Comparison of ENCODE assay signal across 10 mouse cellular contexts in genomic region chr3:99240213-99240720, GRCm38 (mm10). TPM values are rescaled to one million over a fixed set of nuclear protein-coding genes. Genes with fewer than 3 reads are reported as not detected.
DNase-seq lines count a peak whose midpoint lies in the region; ATAC-seq and TF ChIP-seq lines count a peak whose summit lies in the region.
"Had no signal": no experiment of that assay in that cellular context is flagged by ENCODE, and none has a peak within 500 bp of the region (broad histone marks: within the 10 kb centered on the region; RNA-seq: fewer than 3 reads in every experiment).

Gene Tbx15, plus strand, starts transcription at chr3:99240381.

- H3K4me2 ChIP-seq in forebrain, postnatal 0 days (ENCODE audit: low read depth): no peak within 1 kb of the TSS; the same call in 1 of the 2 replicates
- peak within 1 kb of the TSS; percentile 78 for H3K4me2 ChIP-seq in limb, embryonic 12.5 days

- no peaks in the 10 kb centered on the region for H3K36me3 ChIP-seq in forebrain, embryonic 10.5 days (replicated peaks)
- no peaks in the 10 kb centered on the region for H3K36me3 ChIP-seq in forebrain, postnatal 0 days (ENCODE audit: insufficient read depth)
- H3K36me3 ChIP-seq in C2C12 (ENCODE audit: control insufficient read depth, insufficient read depth): no peaks in the 10 kb centered on the region
- H3K36me3 ChIP-seq in limb, embryonic 12.5 days: no peaks in the 10 kb centered on the region

- WGBS in forebrain, embryonic 10.5 days: 0% methylated on average over 18 of the region's 20 CpGs
- 2% methylated on average over 20 of the region's 20 CpGs for WGBS in forebrain, postnatal 0 days
- WGBS in limb, embryonic 12.5 days: under 1% methylated on average over 19 of the region's 20 CpGs

- peak within 1 kb of the TSS; percentile 56 for H3ac ChIP-seq in C2C12 (ENCODE audit: control insufficient read depth, insufficient read length, low read depth)

- no peak within 1 kb of the TSS for H3K27ac ChIP-seq in forebrain, embryonic 10.5 days
- no peak within 1 kb of the TSS for H3K27ac ChIP-seq in forebrain, postnatal 0 days (ENCODE audit: low read depth, low read length)
- peak within 1 kb of the TSS; percentile 90 for H3K27ac ChIP-seq in limb, embryonic 12.5 days
- H3K27ac ChIP-seq in layer of hippocampus, adult 2 months: no peak within 1 kb of the TSS

- intact Hi-C loops in left cerebral cortex, postnatal 4 days (cut with DNase I): loop anchor here (10.0 kb wide), 1 partner anchor 345 kb away; the partner anchor contains the start of gene Hao2

- no peak for DNase-seq in forebrain, embryonic 10.5 days (ENCODE audit: extremely low spot score, low spot score)
- DNase-seq in forebrain, postnatal 0 days: no peak
- no peak for DNase-seq in gastrocnemius, adult 18-20 months (ENCODE audit: low spot score)
- no peak for DNase-seq in layer of hippocampus, adult 2 months (ENCODE audit: low spot score in 2 of 2)
- no peak for DNase-seq in frontal cortex, postnatal 14 days (ENCODE audit: low spot score in 2 of 2)
- no peak for DNase-seq in left cerebral cortex, postnatal 4 days

- no peak for TF ChIP-seq CTCF in forebrain, postnatal 0 days (IDR thresholded peaks at IDR 0.05; ENCODE audit: low read depth)
- no peak for TF ChIP-seq CTCF in C2C12 (IDR thresholded peaks at IDR 0.05; ENCODE audit: control insufficient read depth, insufficient read depth, insufficient read length)
- no peak for TF ChIP-seq CTCF in layer of hippocampus, adult 2 months (conservative IDR thresholded peaks at IDR 0.05)

- no peaks in the 10 kb centered on the region for H3K79me3 ChIP-seq in C2C12 (ENCODE audit: low read depth)

- ATAC-seq in forebrain, postnatal 0 days: no peak
- peak; percentile 4; the same call in 1 of the 2 replicates for ATAC-seq in limb, embryonic 12.5 days (ENCODE audit: insufficient number of reproducible peaks, insufficient read depth, low FRiP score, low TSS enrichment, low read depth)

- peak within 1 kb of the TSS; percentile 34 for H3K4me3 ChIP-seq in forebrain, embryonic 10.5 days
- no peak within 1 kb of the TSS for H3K4me3 ChIP-seq in forebrain, postnatal 0 days (ENCODE audit: low read depth, low read length)
- peak within 1 kb of the TSS; percentile 21 for H3K4me3 ChIP-seq in C2C12 (ENCODE audit: insufficient read depth, poor library complexity, severe bottlenecking)
- peak within 1 kb of the TSS; percentile 52 for H3K4me3 ChIP-seq in limb, embryonic 12.5 days (replicated peaks)
- no peak within 1 kb of the TSS; the same call in 1 of the 2 replicates for H3K4me3 ChIP-seq in layer of hippocampus, adult 2 months

- H3K9me3 ChIP-seq in forebrain, embryonic 10.5 days: no peaks in the 10 kb centered on the region
- no peaks in the 10 kb centered on the region for H3K9me3 ChIP-seq in forebrain, postnatal 0 days (ENCODE audit: low read length)
- no peaks in the 10 kb centered on the region for H3K9me3 ChIP-seq in limb, embryonic 12.5 days

- no peak within 1 kb of the TSS for H3K9ac ChIP-seq in forebrain, postnatal 0 days
- H3K9ac ChIP-seq in limb, embryonic 12.5 days (replicated peaks): peak within 1 kb of the TSS; percentile 82

- H3K4me1 ChIP-seq in forebrain, embryonic 10.5 days: peaks cover 18% of the 10 kb centered on the region
- no peaks in the 10 kb centered on the region for H3K4me1 ChIP-seq in forebrain, postnatal 0 days (ENCODE audit: insufficient read depth)
- peaks cover 61% of the 10 kb centered on the region for H3K4me1 ChIP-seq in limb, embryonic 12.5 days (replicated peaks)

- no peaks in the 10 kb centered on the region for H3K79me2 ChIP-seq in C2C12 (ENCODE audit: control insufficient read depth, insufficient read depth)

- peaks cover 100% of the 10 kb centered on the region for H3K27me3 ChIP-seq in forebrain, embryonic 10.5 days (ENCODE audit: poor library complexity, severe bottlenecking)
- peaks cover 84% of the 10 kb centered on the region for H3K27me3 ChIP-seq in forebrain, postnatal 0 days (ENCODE audit: insufficient read depth, low read length)
- no peaks in the 10 kb centered on the region for H3K27me3 ChIP-seq in C2C12 (ENCODE audit: control insufficient read depth, insufficient read depth, insufficient read length)
- peaks cover 77% of the 10 kb centered on the region for H3K27me3 ChIP-seq in limb, embryonic 12.5 days

TF ChIP-seq in C2C12, 6 proteins besides CTCF, POLR2A, EP300 and RAD21:
- no peak for TF ChIP-seq USF1 (IDR thresholded peaks at IDR 0.05; ENCODE audit: low read depth)
- TF ChIP-seq FOSL1 (IDR thresholded peaks at IDR 0.05; ENCODE audit: insufficient read depth, low read length, poor library complexity, severe bottlenecking): no peak
- no peak for TF ChIP-seq CEBPB (IDR thresholded peaks at IDR 0.05; ENCODE audit: low read depth)
- no peak for TF ChIP-seq MYOG (IDR thresholded peaks at IDR 0.05; ENCODE audit: control insufficient read depth, extremely low read depth, insufficient read length)
- no peak for TF ChIP-seq MAX (IDR thresholded peaks at IDR 0.05)
- no peak for TF ChIP-seq MYOD1 (IDR thresholded peaks at IDR 0.05; ENCODE audit: control insufficient read depth, insufficient read length, low read depth)
TF ChIP-seq in C2C12: peak in this region for 0.

RNA-seq across cellular contexts. Expression of gene Tbx15, which starts in this region (rescaled TPM):
- 1.4 and 2.8 TPM in 2 replicates for polyA plus RNA-seq in forebrain, embryonic 10.5 days (2016; fragmentation: Nextera tagmentation; extraction: Ambion mirVana)
- 4.6 and 5.6 TPM in 2 replicates for total RNA-seq in forebrain, postnatal 0 days (2014; rRNA removed)
- polyA plus RNA-seq in forebrain, postnatal 0 days (2015; fragmentation: Nextera tagmentation; extraction: Ambion mirVana): 0.50 and 0.67 TPM in 2 replicates
- 5.0 TPM for polyA plus RNA-seq in C2C12 (2012; fragmentation: generic; extraction: Trizol)
- total RNA-seq in gastrocnemius, adult 18-20 months (2021): 100 to 1,000 TPM; 125 to 144 TPM
- polyA plus RNA-seq in limb, embryonic 12.5 days (2016; fragmentation: Nextera tagmentation; extraction: Ambion mirVana): 26.5 and 32.6 TPM in 2 replicates
- under 1 TPM; 0.44 to 0.81 TPM for total RNA-seq in layer of hippocampus, adult 2 months (2021)
- 1 to 10 TPM; 1.8 to 2.0 TPM for total RNA-seq in left cerebral cortex, postnatal 4 days (2021)
- total RNA-seq: hematopoietic stem cell, adult 5-6 weeks; megakaryocyte progenitor cell, adult 5-6 weeks had no signal

Comparison
In these comparisons a context has a peak if more than half of its experiments do, and no peak if none do; other contexts are left out.
1. RNA of gene Tbx15 (total RNA-seq): 125 to 144 TPM in gastrocnemius, adult 18-20 months; 4.6 to 5.6 TPM in forebrain, postnatal 0 days, 1.8 to 2.0 TPM in left cerebral cortex, postnatal 4 days and 0.44 to 0.81 TPM in layer of hippocampus, adult 2 months; every median in the first group is over 10 times any median in the second.
2. H3K4me3 ChIP-seq: peak in forebrain, embryonic 10.5 days (single experiment), C2C12 (single experiment) and limb, embryonic 12.5 days (single experiment); none in forebrain, postnatal 0 days (single experiment) and layer of hippocampus, adult 2 months (single experiment).